Mouse (Mus musculus) heart, embryonic 13.5 days (tissue): ENCODE data around the gene Rin2. TPM values are rescaled to one million over a fixed set of nuclear protein-coding genes. Genes with fewer than 3 reads are reported as not detected.
"Not testable (repeated sequence)": the region's sequence is repeated elsewhere in the genome, so short reads cannot be mapped to it uniquely, and the experiment has no call there.

Source experiments
- ATAC-seq: fragments of 200-750 bp; cut with Nextera tagmentation; 2 replicates; pipeline ENCODE4 v1.8.0; 2017; ENCODE audit warnings: moderate TSS enrichment; ENCODE audit not compliant: insufficient number of reproducible peaks, low FRiP score, low TSS enrichment; ENCODE audit errors: extremely low read depth
- H3K27ac ChIP-seq: fragments of 300-500 bp; sonication (generic); replicated peaks from 2 replicates; pipeline ENCODE4 v1.5.1; 2015; ENCODE audit warnings: moderate library complexity, mild to moderate bottlenecking, inconsistent platforms
- H3K27me3 ChIP-seq: fragments of 300-500 bp; sonication (generic); replicated peaks from 2 replicates; pipeline ENCODE4 v1.6.1; 2015; ENCODE audit warnings: mild to moderate bottlenecking, inconsistent platforms
- H3K36me3 ChIP-seq: fragments of 300-500 bp; sonication (generic); 2 replicates; pipeline ENCODE4 v1.6.1; 2015; ENCODE audit warnings: mild to moderate bottlenecking, inconsistent platforms
- H3K4me1 ChIP-seq: fragments of 300-500 bp; sonication (generic); 2 replicates; pipeline ENCODE4 v1.6.1; 2015; ENCODE audit warnings: inconsistent platforms
- H3K4me2 ChIP-seq: fragments of 300-500 bp; sonication (generic); 2 replicates; pipeline ENCODE4 v1.6.1; 2015; ENCODE audit warnings: inconsistent platforms, mild to moderate bottlenecking, moderate library complexity
- H3K4me3 ChIP-seq: fragments of 300-500 bp; sonication (generic); 2 replicates; pipeline ENCODE4 v1.5.1; 2015; ENCODE audit warnings: moderate library complexity, mild to moderate bottlenecking, inconsistent platforms
- H3K9ac ChIP-seq: fragments of 300-500 bp; sonication (generic); 2 replicates; pipeline ENCODE4 v1.6.1; 2015; ENCODE audit warnings: inconsistent platforms, mild to moderate bottlenecking, moderate library complexity
- H3K9me3 ChIP-seq: fragments of 300-500 bp; sonication (generic); 2 replicates; pipeline ENCODE4 v1.6.1; 2016; ENCODE audit warnings: inconsistent platforms
- WGBS: fragments of 180-500 bp; shearing (Covaris S2); methylation state at CpG from one replicate; pipeline ENCODE4 v1.1.7; 2015; ENCODE audit warnings: mixed read lengths; 5-methylcytosine and 5-hydroxymethylcytosine counted together
- polyA plus RNA-seq: library from polyadenylated mRNA; unstranded; fragments of >200 nt; fragmentation: Nextera tagmentation; extraction: Ambion mirVana; gene quantifications from 2 replicates; pipeline ENCODE4 v1.2.1, GENCODE M21; 2015

The Rin2 gene
- polyA plus RNA-seq, 1 experiment from 2014 or later = 15.6 TPM

GRCm38 (mm10) chr2:145888766-145889480 lies 213.9 kb downstream of the Rin2 start:
- 47% methylated on average over 6 of the region's 6 CpGs for WGBS
- H3K4me1 ChIP-seq = peaks cover 51% of the 10 kb centered on the region
- peaks cover 33% of the 10 kb centered on the region for H3K36me3 ChIP-seq
- H3K9ac ChIP-seq = no peak overlapping the region
- peak overlapping the region; percentile 96 for H3K27ac ChIP-seq
- H3K27me3 ChIP-seq = no peaks in the 10 kb centered on the region
- ATAC-seq = 0 out of 2 replicates have a peak, but pooled peaks have one; percentile 8
- H3K4me3 ChIP-seq = no peak overlapping the region
- H3K9me3 ChIP-seq = no peaks in the 10 kb centered on the region
- peak overlapping the region; percentile 54 for H3K4me2 ChIP-seq

GRCm38 (mm10) chr2:145890571-145890970 lies 215.6 kb downstream of the Rin2 start:
- H3K4me3 ChIP-seq = no peak overlapping the region
- peaks cover 35% of the 10 kb centered on the region for H3K4me1 ChIP-seq
- H3K4me2 ChIP-seq = no peak overlapping the region
- WGBS = 73% methylated on average over 2 of the region's 2 CpGs
- H3K27ac ChIP-seq = no peak overlapping the region
- no peak for ATAC-seq
- H3K27me3 ChIP-seq = no peaks in the 10 kb centered on the region
- peaks cover 20% of the 10 kb centered on the region for H3K36me3 ChIP-seq
- H3K9ac ChIP-seq = no peak overlapping the region
- H3K9me3 ChIP-seq = no peaks in the 10 kb centered on the region

GRCm38 (mm10) chr2:145893756-145894155 lies 218.7 kb downstream of the Rin2 start:
- 95% methylated on average over 6 of the region's 6 CpGs for WGBS
- no peak overlapping the region for H3K9ac ChIP-seq
- peaks cover 13% of the 10 kb centered on the region for H3K4me1 ChIP-seq
- ATAC-seq = no peak
- no peaks in the 10 kb centered on the region for H3K36me3 ChIP-seq
- H3K9me3 ChIP-seq = no peaks in the 10 kb centered on the region
- H3K27ac ChIP-seq = no peak overlapping the region
- no peak overlapping the region for H3K4me3 ChIP-seq
- no peaks in the 10 kb centered on the region for H3K27me3 ChIP-seq
- H3K4me2 ChIP-seq = no peak overlapping the region

GRCm38 (mm10) chr2:145898106-145898505 lies 223.1 kb downstream of the Rin2 start:
- Histone ChIP-seq H3K4me2 (no peak overlapping the region), H3K36me3 (no peaks in the 10 kb centered on the region), H3K27ac (no peak overlapping the region), H3K9me3 (no peaks in the 10 kb centered on the region), H3K4me3 (no peak overlapping the region), H3K27me3 (no peaks in the 10 kb centered on the region), H3K4me1 (peaks cover 4% of the 10 kb centered on the region; the same call in 1 of the 2 replicates), H3K9ac (no peak overlapping the region)
- 74% methylated on average over 9 of the region's 9 CpGs for WGBS
- no peak for ATAC-seq

- ATAC-seq = not testable (repeated sequence)
- WGBS = 66% methylated on average over 8 of the region's 8 CpGs
Observed at GRCm38 (mm10) chr2:145900318-145900717, 225.3 kb downstream of the Rin2 start.

GRCm38 (mm10) chr2:145901861-145902260 lies 226.8 kb downstream of the Rin2 start, which contains the start of gene Naa20:
Gene Naa20, plus strand, starts transcription at chr2:145902099.
- no peaks in the 10 kb centered on the region for H3K27me3 ChIP-seq
- H3K36me3 ChIP-seq = peaks cover 9% of the 10 kb centered on the region
- no peaks in the 10 kb centered on the region for H3K9me3 ChIP-seq
- H3K4me3 ChIP-seq = peak within 1 kb of the TSS; percentile 98
- peak within 1 kb of the TSS; percentile 97 for H3K9ac ChIP-seq
- no peak for ATAC-seq
- WGBS = 75% methylated on average over 6 of the region's 6 CpGs
- H3K4me2 ChIP-seq = peak within 1 kb of the TSS; percentile 92
- H3K4me1 ChIP-seq = peaks cover 24% of the 10 kb centered on the region
- peak within 1 kb of the TSS; percentile 93; the same call in 1 of the 2 replicates for H3K27ac ChIP-seq

More at GRCm38 (mm10) chr2:145900318-145900717, 225.3 kb downstream of the Rin2 start:
- not testable (repeated sequence) for H3K27ac ChIP-seq, H3K4me3 ChIP-seq, H3K36me3 ChIP-seq, H3K27me3 ChIP-seq, H3K9me3 ChIP-seq, H3K4me2 ChIP-seq, H3K9ac ChIP-seq
- peaks cover 20% of the 10 kb centered on the region for H3K4me1 ChIP-seq

- Histone ChIP-seq H3K27ac (peak overlapping the region; percentile 93), H3K4me1 (peaks cover 24% of the 10 kb centered on the region), H3K27me3 (no peaks in the 10 kb centered on the region), H3K4me2 (peak overlapping the region; percentile 92), H3K36me3 (peaks cover 19% of the 10 kb centered on the region), H3K9me3 (no peaks in the 10 kb centered on the region), H3K9ac (peak overlapping the region; percentile 97), H3K4me3 (peak overlapping the region; percentile 98)
- ATAC-seq = peak; percentile 79
- WGBS = under 1% methylated on average over 68 of the region's 68 CpGs
Observed at GRCm38 (mm10) chr2:145903061-145903901, 228.3 kb downstream of the Rin2 start.

- H3K27ac ChIP-seq = peak overlapping the region; percentile 24; the same call in 1 of the 2 replicates
- no peak for ATAC-seq
Observed at GRCm38 (mm10) chr2:145903983-145904616, 229.1 kb downstream of the Rin2 start.

GRCm38 (mm10) chr2:145905156-145905555 lies 230.1 kb downstream of the Rin2 start:
- Histone ChIP-seq H3K4me2 (peak overlapping the region; percentile 92), H3K9ac (0 out of 2 replicates have a peak overlapping the region, but pooled peaks have one; percentile 10), H3K36me3 (peaks cover 35% of the 10 kb centered on the region), H3K9me3 (no peaks in the 10 kb centered on the region), H3K27ac (no peak overlapping the region), H3K4me3 (no peak overlapping the region), H3K4me1 (peaks cover 19% of the 10 kb centered on the region), H3K27me3 (no peaks in the 10 kb centered on the region)
- ATAC-seq = no peak
- WGBS = 77% methylated on average over 6 of the region's 6 CpGs

More at GRCm38 (mm10) chr2:145903983-145904616, 229.1 kb downstream of the Rin2 start:
- Histone ChIP-seq H3K27me3 (no peaks in the 10 kb centered on the region), H3K4me3 (peak overlapping the region; percentile 98), H3K4me1 (peaks cover 24% of the 10 kb centered on the region), H3K9ac (peak overlapping the region; percentile 97), H3K9me3 (no peaks in the 10 kb centered on the region), H3K4me2 (peak overlapping the region; percentile 92), H3K36me3 (peaks cover 25% of the 10 kb centered on the region)
- 29% methylated on average over 12 of the region's 12 CpGs for WGBS

- H3K27ac ChIP-seq, ATAC-seq, H3K9ac ChIP-seq, H3K4me2 ChIP-seq, H3K9me3 ChIP-seq, H3K4me3 ChIP-seq, H3K27me3 ChIP-seq: not testable (repeated sequence)
- WGBS = 47% methylated on average over 4 of the region's 4 CpGs
- Histone ChIP-seq H3K36me3 (peaks cover 42% of the 10 kb centered on the region), H3K4me1 (peaks cover 19% of the 10 kb centered on the region)
Observed at GRCm38 (mm10) chr2:145905884-145906283, 230.9 kb downstream of the Rin2 start.
